In genomic region chr2:112632536-112632935, GRCm38 (mm10) we compare ENCODE assay signal across 33 mouse cellular contexts.
A peak's percentile ranks its signal among the peaks of the same experiment; 100 is the strongest.
DNase-seq lines count a peak whose midpoint lies in the region; ATAC-seq lines count a peak whose summit lies in the region.
"Had no signal": no experiment of that assay in that cellular context is flagged by ENCODE, and none has a peak within 500 bp of the region (broad histone marks: within the 10 kb centered on the region; RNA-seq: fewer than 3 reads in every experiment).

No protein-coding gene starts in this region.

- peak; percentile 41 to 43 for DNase-seq in frontal cortex, postnatal 36 days (ENCODE audit: low spot score in 2 of 2)
- no peak for DNase-seq in frontal cortex, postnatal 14 days (ENCODE audit: low spot score in 2 of 2)
- peak; percentile 74 for DNase-seq in right cerebral cortex, adult 18-20 months
- no peak for DNase-seq in right cerebral cortex, postnatal 4 days
- DNase-seq in left cerebral cortex, adult 8-10 months (ENCODE audit: low spot score in 2 of 2), result peak; percentile 19 to 72
- peak; percentile 40 to 71 for DNase-seq in right cerebral cortex, postnatal 36 days (ENCODE audit: low spot score in 2 of 2)
- no peak for DNase-seq in hindbrain, embryonic 14.5 days (ENCODE audit: low spot score)
- DNase-seq in adrenal gland, adult (ENCODE audit: inconsistent age in 2 of 2, low spot score in 1 of 2), result no peak
- DNase-seq: adrenal gland, postnatal 14 days; cerebellum, adult 11-12 months; cerebellum, adult 9-11 months; heart, postnatal 10 days; kidney, adult 2 months; kidney, postnatal 4 days; liver, embryonic 13.5 days; lung, adult 18-20 months; lung, postnatal 4 days; thymus, postnatal 14 days had no signal

- peaks cover 10% of the 10 kb centered on the region; the same call in 1 of the 2 replicates for H3K36me3 ChIP-seq in hindbrain, embryonic 14.5 days (replicated peaks; ENCODE audit: control insufficient read depth, insufficient read depth)
- H3K36me3 ChIP-seq: embryonic facial prominence, embryonic 13.5 days; forebrain, embryonic 10.5 days; intestine, embryonic 15.5 days; limb, embryonic 10.5 days; neural tube, embryonic 13.5 days had no signal

- no peak for ATAC-seq in hindbrain, embryonic 14.5 days (ENCODE audit: low FRiP score)
- ATAC-seq: forebrain, embryonic 16.5 days; hindbrain, postnatal 0 days; intestine, embryonic 15.5 days; lung, postnatal 0 days; midbrain, embryonic 13.5 days; Patski had no signal

- 90% methylated on average over 9 of the region's 9 CpGs for WGBS in hindbrain, embryonic 14.5 days

- no peaks in the 10 kb centered on the region for H3K4me1 ChIP-seq in hindbrain, embryonic 14.5 days (replicated peaks; ENCODE audit: control insufficient read depth, insufficient read depth, low read length)
- H3K4me1 ChIP-seq: embryonic facial prominence, embryonic 13.5 days; forebrain, embryonic 10.5 days; hindbrain, embryonic 10.5 days; intestine, embryonic 15.5 days; limb, embryonic 10.5 days; limb, embryonic 15.5 days; liver, embryonic 13.5 days; midbrain, embryonic 13.5 days; neural tube, embryonic 13.5 days; stomach, embryonic 15.5 days had no signal

- H3K4me3 ChIP-seq in hindbrain, embryonic 14.5 days (replicated peaks; ENCODE audit: low read length), result no peak overlapping the region
- H3K4me3 ChIP-seq: embryonic facial prominence, embryonic 13.5 days; forebrain, embryonic 10.5 days; heart, embryonic 13.5 days; hindbrain, embryonic 10.5 days; intestine, embryonic 15.5 days; limb, embryonic 10.5 days; limb, embryonic 15.5 days; liver, embryonic 13.5 days; midbrain, embryonic 13.5 days; neural tube, embryonic 13.5 days; stomach, embryonic 15.5 days had no signal

- no peak overlapping the region for H3K4me2 ChIP-seq in hindbrain, embryonic 14.5 days (replicated peaks)
- H3K4me2 ChIP-seq: embryonic facial prominence, embryonic 13.5 days; heart, embryonic 13.5 days; intestine, embryonic 15.5 days; limb, embryonic 15.5 days; liver, embryonic 13.5 days; midbrain, embryonic 13.5 days; neural tube, embryonic 13.5 days; stomach, embryonic 15.5 days had no signal

- H3K27me3 ChIP-seq in hindbrain, embryonic 14.5 days (ENCODE audit: control insufficient read depth, insufficient read depth, low read length), result no peaks in the 10 kb centered on the region
- H3K27me3 ChIP-seq: embryonic facial prominence, embryonic 13.5 days; heart, embryonic 13.5 days; intestine, embryonic 15.5 days; limb, embryonic 15.5 days; liver, embryonic 13.5 days; midbrain, embryonic 13.5 days; neural tube, embryonic 13.5 days; Patski; stomach, embryonic 15.5 days had no signal

- no peak overlapping the region for H3K9ac ChIP-seq in hindbrain, embryonic 14.5 days
- H3K9ac ChIP-seq: embryonic facial prominence, embryonic 13.5 days; heart, embryonic 13.5 days; intestine, embryonic 15.5 days; limb, embryonic 15.5 days; liver, embryonic 13.5 days; midbrain, embryonic 13.5 days; neural tube, embryonic 13.5 days; stomach, embryonic 15.5 days had no signal

- H3K9me3 ChIP-seq in hindbrain, embryonic 14.5 days (ENCODE audit: control insufficient read depth, low read length), result no peaks in the 10 kb centered on the region
- H3K9me3 ChIP-seq: embryonic facial prominence, embryonic 13.5 days; forebrain, embryonic 10.5 days; heart, embryonic 13.5 days; hindbrain, embryonic 10.5 days; intestine, embryonic 15.5 days; limb, embryonic 10.5 days; limb, embryonic 15.5 days; liver, embryonic 13.5 days; midbrain, embryonic 13.5 days; neural tube, embryonic 13.5 days; stomach, embryonic 15.5 days had no signal

- no peak overlapping the region for H3K27ac ChIP-seq in hindbrain, embryonic 14.5 days
- H3K27ac ChIP-seq: embryonic facial prominence, embryonic 13.5 days; forebrain, embryonic 10.5 days; heart, embryonic 13.5 days; hindbrain, embryonic 10.5 days; hindbrain, postnatal 0 days; intestine, embryonic 15.5 days; kidney, postnatal 0 days; limb, embryonic 10.5 days; limb, embryonic 15.5 days; liver, embryonic 13.5 days; midbrain, embryonic 13.5 days; neural tube, embryonic 13.5 days; stomach, embryonic 15.5 days had no signal

Comparison
In these comparisons a context has a peak if more than half of its experiments do, and no peak if none do; other contexts are left out.
1. DNase-seq: peak in frontal cortex, postnatal 36 days (2 of 2), right cerebral cortex, adult 18-20 months (single experiment), left cerebral cortex, adult 8-10 months (2 of 2) and right cerebral cortex, postnatal 36 days (2 of 2); none in frontal cortex, postnatal 14 days (0 of 2), right cerebral cortex, postnatal 4 days (single experiment), hindbrain, embryonic 14.5 days (single experiment) and adrenal gland, adult (0 of 2).